Mouse (Mus musculus): ENCODE results near the gene Pou2f2. TPM values are rescaled to one million over a fixed set of nuclear protein-coding genes. Genes with fewer than 3 reads are reported as not detected.

The Pou2f2 gene
- polyA plus RNA-seq, 1 experiment from 2014 or later, result 0.58 TPM

GRCm38 (mm10) chr7:25155469-25156157, 23.9 kb downstream of the Pou2f2 start:
- H3K4me3 ChIP-seq (ENCODE audit: low read length), result no peak overlapping the region
- peaks cover 15% of the 10 kb centered on the region for H3K27me3 ChIP-seq (ENCODE audit: control insufficient read depth, insufficient read depth, low read depth, low read length)
- H3K9me3 ChIP-seq (ENCODE audit: control insufficient read depth, low read length), result no peaks in the 10 kb centered on the region
- WGBS, result 11% methylated on average over 17 of the region's 17 CpGs
- H3K9ac ChIP-seq (ENCODE audit: low read length), result no peak overlapping the region
- no peak overlapping the region for H3K4me2 ChIP-seq (ENCODE audit: low read depth, low read length)
- peak; percentile 72 for ATAC-seq (ENCODE audit: low read depth)
- 0 out of 2 replicates have a peak, but pooled peaks cover 2% of the 10 kb centered on the region for H3K4me1 ChIP-seq (replicated peaks; ENCODE audit: control insufficient read depth, insufficient read depth, low read length)
- H3K36me3 ChIP-seq (ENCODE audit: control insufficient read depth, insufficient read depth, low read length), result no peaks in the 10 kb centered on the region
- no peak overlapping the region for H3K27ac ChIP-seq (ENCODE audit: low read length)

- H3K4me2 ChIP-seq (ENCODE audit: low read depth, low read length), result no peak overlapping the region
- H3K36me3 ChIP-seq (ENCODE audit: control insufficient read depth, insufficient read depth, low read length), result no peaks in the 10 kb centered on the region
- no peak for ATAC-seq (ENCODE audit: low read depth)
- WGBS, result 59% methylated on average over 4 of the region's 4 CpGs
- no peak overlapping the region for H3K4me3 ChIP-seq (ENCODE audit: low read length)
- 0 out of 2 replicates have a peak, but pooled peaks cover 2% of the 10 kb centered on the region for H3K4me1 ChIP-seq (replicated peaks; ENCODE audit: control insufficient read depth, insufficient read depth, low read length)
- H3K9ac ChIP-seq (ENCODE audit: low read length), result no peak overlapping the region
- H3K27ac ChIP-seq (ENCODE audit: low read length), result no peak overlapping the region
- no peaks in the 10 kb centered on the region for H3K9me3 ChIP-seq (ENCODE audit: control insufficient read depth, low read length)
- H3K27me3 ChIP-seq (ENCODE audit: control insufficient read depth, insufficient read depth, low read depth, low read length), result peaks cover 24% of the 10 kb centered on the region
Observed at GRCm38 (mm10) chr7:25154648-25155047, 24.9 kb downstream of the Pou2f2 start.

- H3K27me3 ChIP-seq (ENCODE audit: control insufficient read depth, insufficient read depth, low read depth, low read length), result peaks cover 26% of the 10 kb centered on the region
- no peak overlapping the region for H3K27ac ChIP-seq (ENCODE audit: low read length)
- H3K4me3 ChIP-seq (ENCODE audit: low read length), result no peak overlapping the region
- no peak overlapping the region for H3K4me2 ChIP-seq (ENCODE audit: low read depth, low read length)
- H3K9me3 ChIP-seq (ENCODE audit: control insufficient read depth, low read length), result no peaks in the 10 kb centered on the region
- ATAC-seq (ENCODE audit: low read depth), result no peak
- 0 out of 2 replicates have a peak, but pooled peaks cover 2% of the 10 kb centered on the region for H3K4me1 ChIP-seq (replicated peaks; ENCODE audit: control insufficient read depth, insufficient read depth, low read length)
- H3K36me3 ChIP-seq (ENCODE audit: control insufficient read depth, insufficient read depth, low read length), result no peaks in the 10 kb centered on the region
- WGBS, result 24% methylated on average over 7 of the region's 7 CpGs
- H3K9ac ChIP-seq (ENCODE audit: low read length), result no peak overlapping the region
Observed at GRCm38 (mm10) chr7:25153841-25154240, 25.7 kb downstream of the Pou2f2 start.

- ATAC-seq (ENCODE audit: low read depth), result no peak
- Histone ChIP-seq H3K9me3 (ENCODE audit: control insufficient read depth, low read length) (no peaks in the 10 kb centered on the region), H3K9ac (ENCODE audit: low read length) (no peak overlapping the region), H3K27ac (ENCODE audit: low read length) (no peak overlapping the region), H3K4me1 (replicated peaks; ENCODE audit: control insufficient read depth, insufficient read depth, low read length) (0 out of 2 replicates have a peak, but pooled peaks cover 2% of the 10 kb centered on the region), H3K36me3 (ENCODE audit: control insufficient read depth, insufficient read depth, low read length) (no peaks in the 10 kb centered on the region), H3K4me3 (ENCODE audit: low read length) (no peak overlapping the region), H3K4me2 (ENCODE audit: low read depth, low read length) (no peak overlapping the region), H3K27me3 (ENCODE audit: control insufficient read depth, insufficient read depth, low read depth, low read length) (peaks cover 26% of the 10 kb centered on the region)
- 53% methylated on average over 10 of the region's 10 CpGs for WGBS
Observed at GRCm38 (mm10) chr7:25151916-25152556, 27.5 kb downstream of the Pou2f2 start.

- H3K4me2 ChIP-seq (ENCODE audit: low read depth, low read length), result no peak overlapping the region
- H3K27me3 ChIP-seq (ENCODE audit: control insufficient read depth, insufficient read depth, low read depth, low read length), result peaks cover 25% of the 10 kb centered on the region
- no peak overlapping the region for H3K4me3 ChIP-seq (ENCODE audit: low read length)
- no peak for ATAC-seq (ENCODE audit: low read depth)
- 0 out of 2 replicates have a peak, but pooled peaks cover 2% of the 10 kb centered on the region for H3K4me1 ChIP-seq (replicated peaks; ENCODE audit: control insufficient read depth, insufficient read depth, low read length)
- H3K36me3 ChIP-seq (ENCODE audit: control insufficient read depth, insufficient read depth, low read length), result no peaks in the 10 kb centered on the region
- no peak overlapping the region for H3K27ac ChIP-seq (ENCODE audit: low read length)
- H3K9me3 ChIP-seq (ENCODE audit: control insufficient read depth, low read length), result no peaks in the 10 kb centered on the region
- 2% methylated on average over 7 of the region's 7 CpGs for WGBS
- no peak overlapping the region for H3K9ac ChIP-seq (ENCODE audit: low read length)
Observed at GRCm38 (mm10) chr7:25151009-25151408, 28.5 kb downstream of the Pou2f2 start.

- Histone ChIP-seq H3K4me2 (ENCODE audit: low read depth, low read length) (no peak overlapping the region), H3K27ac (ENCODE audit: low read length) (no peak overlapping the region), H3K27me3 (ENCODE audit: control insufficient read depth, insufficient read depth, low read depth, low read length) (peaks cover 24% of the 10 kb centered on the region), H3K36me3 (ENCODE audit: control insufficient read depth, insufficient read depth, low read length) (no peaks in the 10 kb centered on the region), H3K4me3 (ENCODE audit: low read length) (no peak overlapping the region), H3K4me1 (replicated peaks; ENCODE audit: control insufficient read depth, insufficient read depth, low read length) (no peaks in the 10 kb centered on the region), H3K9ac (ENCODE audit: low read length) (no peak overlapping the region), H3K9me3 (ENCODE audit: control insufficient read depth, low read length) (no peaks in the 10 kb centered on the region)
- 3% methylated on average over 14 of the region's 18 CpGs for WGBS
- ATAC-seq (ENCODE audit: low read depth), result no peak
Observed at GRCm38 (mm10) chr7:25150151-25150663, 29.3 kb downstream of the Pou2f2 start.

- Histone ChIP-seq H3K4me3 (ENCODE audit: low read length) (no peak overlapping the region), H3K9me3 (ENCODE audit: control insufficient read depth, low read length) (no peaks in the 10 kb centered on the region), H3K27ac (ENCODE audit: low read length) (no peak overlapping the region), H3K4me1 (replicated peaks; ENCODE audit: control insufficient read depth, insufficient read depth, low read length) (no peaks in the 10 kb centered on the region), H3K4me2 (ENCODE audit: low read depth, low read length) (no peak overlapping the region), H3K27me3 (ENCODE audit: control insufficient read depth, insufficient read depth, low read depth, low read length) (peaks cover 14% of the 10 kb centered on the region), H3K9ac (ENCODE audit: low read length) (no peak overlapping the region), H3K36me3 (ENCODE audit: control insufficient read depth, insufficient read depth, low read length) (no peaks in the 10 kb centered on the region)
- ATAC-seq (ENCODE audit: low read depth), result 0 out of 2 replicates have a peak, but pooled peaks have one; percentile 12
- WGBS, result 6% methylated on average over 10 of the region's 10 CpGs
Observed at GRCm38 (mm10) chr7:25145896-25146295, 33.6 kb downstream of the Pou2f2 start.

- Histone ChIP-seq H3K4me1 (replicated peaks; ENCODE audit: control insufficient read depth, insufficient read depth, low read length) (no peaks in the 10 kb centered on the region), H3K27ac (ENCODE audit: low read length) (no peak overlapping the region), H3K4me3 (ENCODE audit: low read length) (no peak overlapping the region), H3K9ac (ENCODE audit: low read length) (no peak overlapping the region), H3K9me3 (ENCODE audit: control insufficient read depth, low read length) (no peaks in the 10 kb centered on the region), H3K36me3 (ENCODE audit: control insufficient read depth, insufficient read depth, low read length) (no peaks in the 10 kb centered on the region), H3K27me3 (ENCODE audit: control insufficient read depth, insufficient read depth, low read depth, low read length) (no peaks in the 10 kb centered on the region; the same call in 1 of the 2 replicates), H3K4me2 (ENCODE audit: low read depth, low read length) (no peak overlapping the region)
- 3% methylated on average over 5 of the region's 5 CpGs for WGBS
- ATAC-seq (ENCODE audit: low read depth), result peak; percentile 52
Observed at GRCm38 (mm10) chr7:25141761-25142160, 37.8 kb downstream of the Pou2f2 start.

GRCm38 (mm10) chr7:25137553-25137952, 42.0 kb downstream of the Pou2f2 start:
- Histone ChIP-seq H3K4me3 (ENCODE audit: low read length) (no peak overlapping the region), H3K27me3 (ENCODE audit: control insufficient read depth, insufficient read depth, low read depth, low read length) (peaks cover 22% of the 10 kb centered on the region), H3K4me1 (replicated peaks; ENCODE audit: control insufficient read depth, insufficient read depth, low read length) (no peaks in the 10 kb centered on the region), H3K4me2 (ENCODE audit: low read depth, low read length) (no peak overlapping the region), H3K9me3 (ENCODE audit: control insufficient read depth, low read length) (no peaks in the 10 kb centered on the region), H3K27ac (ENCODE audit: low read length) (no peak overlapping the region), H3K9ac (ENCODE audit: low read length) (no peak overlapping the region), H3K36me3 (ENCODE audit: control insufficient read depth, insufficient read depth, low read length) (no peaks in the 10 kb centered on the region)
- WGBS, result 44% methylated on average over 3 of the region's 3 CpGs
- no peak for ATAC-seq (ENCODE audit: low read depth)

Measured in lung, embryonic 16.5 days (tissue).